Mouse (Mus musculus) midbrain, embryonic 12.5 days (tissue): ENCODE data around the gene Mx1. TPM values are rescaled to one million over a fixed set of nuclear protein-coding genes. Genes with fewer than 3 reads are reported as not detected.

Experiments used
- ATAC-seq: fragments of 200-750 bp; cut with Nextera tagmentation; 2 replicates; pipeline ENCODE4 v1.8.0; 2017; ENCODE audit warnings: low read depth, moderate TSS enrichment, moderate library complexity; ENCODE audit not compliant: low FRiP score
- H3K27ac ChIP-seq: fragments of 300-500 bp; sonication (generic); replicated peaks from 2 replicates; pipeline ENCODE4 v1.5.1; 2016; ENCODE audit warnings: mild to moderate bottlenecking
- H3K27me3 ChIP-seq: fragments of 300-500 bp; sonication (generic); 2 replicates; pipeline ENCODE4 v1.6.1; 2016; ENCODE audit warnings: mild to moderate bottlenecking
- H3K36me3 ChIP-seq: fragments of 300-500 bp; sonication (generic); 2 replicates; pipeline ENCODE4 v1.6.1; 2016
- H3K4me1 ChIP-seq: fragments of 300-500 bp; sonication (generic); 2 replicates; pipeline ENCODE4 v1.6.1; 2016
- H3K4me2 ChIP-seq: fragments of 300-500 bp; sonication (generic); replicated peaks from 2 replicates; pipeline ENCODE4 v1.6.1; 2016; ENCODE audit warnings: mild to moderate bottlenecking, moderate library complexity
- H3K4me3 ChIP-seq: fragments of 300-500 bp; sonication (generic); 2 replicates; pipeline ENCODE4 v1.5.1; 2016; ENCODE audit warnings: mild to moderate bottlenecking
- H3K9ac ChIP-seq: fragments of 300-500 bp; sonication (generic); replicated peaks from 2 replicates; pipeline ENCODE4 v1.6.1; 2016; ENCODE audit warnings: mild to moderate bottlenecking, moderate library complexity
- H3K9me3 ChIP-seq: fragments of 300-500 bp; sonication (generic); 2 replicates; pipeline ENCODE4 v1.6.1; 2016; ENCODE audit warnings: mild to moderate bottlenecking
- WGBS: fragments of 180-500 bp; shearing (Covaris S2); methylation state at CpG from one replicate; pipeline ENCODE4 v1.1.7; 2016; 5-methylcytosine and 5-hydroxymethylcytosine counted together
- polyA plus RNA-seq: library from polyadenylated mRNA; unstranded; fragments of >200 nt; fragmentation: Nextera tagmentation; extraction: Ambion mirVana; gene quantifications from 2 replicates; pipeline ENCODE4 v1.2.1, GENCODE M21; 2016

Mx1 gene
- polyA plus RNA-seq, 1 experiment from 2014 or later, result 0.28 TPM

DNA sequence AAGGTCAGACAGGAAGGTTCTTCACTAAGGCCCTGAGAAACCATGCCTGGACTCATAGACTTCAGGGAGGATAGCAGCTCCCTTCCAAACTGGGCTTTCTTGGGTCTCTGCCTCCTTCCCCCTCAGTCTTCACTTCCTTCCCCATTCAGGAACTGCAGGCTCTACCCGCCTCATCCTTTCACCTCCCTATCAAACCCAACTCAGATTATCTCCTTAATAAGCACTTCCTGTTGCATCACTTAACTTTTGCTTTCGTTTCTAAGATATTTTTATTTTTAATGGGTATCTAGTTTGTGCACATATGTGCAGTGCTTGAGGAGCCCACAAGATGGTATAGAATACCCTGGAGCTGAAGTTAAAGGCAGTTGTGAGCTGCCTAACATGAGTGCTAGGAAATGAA is 15.9 kb upstream of the Mx1 start:
- H3K4me3 ChIP-seq, result no peak overlapping the region
- no peaks in the 10 kb centered on the region for H3K36me3 ChIP-seq
- H3K4me1 ChIP-seq, result no peaks in the 10 kb centered on the region
- H3K27ac ChIP-seq, result no peak overlapping the region
- ATAC-seq, result no peak
- no peaks in the 10 kb centered on the region for H3K9me3 ChIP-seq
- no peak overlapping the region for H3K9ac ChIP-seq
- no peak overlapping the region for H3K4me2 ChIP-seq
- 71% methylated on average over 2 of the region's 2 CpGs for WGBS
- H3K27me3 ChIP-seq, result no peaks in the 10 kb centered on the region

DNA sequence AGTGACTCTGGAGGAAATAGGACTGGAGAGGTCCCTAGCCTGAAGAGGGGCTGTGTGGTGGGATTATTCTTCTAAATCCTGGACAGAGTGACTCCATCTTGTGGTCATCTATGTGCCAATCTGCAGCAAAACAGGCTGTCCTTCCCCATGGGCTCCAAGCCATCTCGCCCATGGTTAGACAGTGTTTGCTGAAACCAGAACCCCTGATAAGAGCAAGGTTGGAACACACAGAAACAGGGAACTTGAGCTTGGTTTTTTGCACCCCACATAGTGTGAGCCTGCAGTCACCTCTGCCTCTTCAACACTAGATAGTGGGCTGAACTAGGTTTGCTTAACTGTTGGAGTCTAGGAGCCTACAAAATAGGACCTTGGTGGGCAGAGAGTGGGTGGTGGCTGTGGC is 13.8 kb upstream of the Mx1 start:
- no peak for ATAC-seq
- no peak overlapping the region for H3K27ac ChIP-seq
- no peak overlapping the region for H3K4me2 ChIP-seq
- no peak overlapping the region for H3K4me3 ChIP-seq
- 94% methylated on average over 1 of the region's 1 CpGs for WGBS
- H3K4me1 ChIP-seq, result no peaks in the 10 kb centered on the region
- no peak overlapping the region for H3K9ac ChIP-seq
- H3K9me3 ChIP-seq, result no peaks in the 10 kb centered on the region
- H3K36me3 ChIP-seq, result no peaks in the 10 kb centered on the region
- H3K27me3 ChIP-seq, result no peaks in the 10 kb centered on the region

DNA sequence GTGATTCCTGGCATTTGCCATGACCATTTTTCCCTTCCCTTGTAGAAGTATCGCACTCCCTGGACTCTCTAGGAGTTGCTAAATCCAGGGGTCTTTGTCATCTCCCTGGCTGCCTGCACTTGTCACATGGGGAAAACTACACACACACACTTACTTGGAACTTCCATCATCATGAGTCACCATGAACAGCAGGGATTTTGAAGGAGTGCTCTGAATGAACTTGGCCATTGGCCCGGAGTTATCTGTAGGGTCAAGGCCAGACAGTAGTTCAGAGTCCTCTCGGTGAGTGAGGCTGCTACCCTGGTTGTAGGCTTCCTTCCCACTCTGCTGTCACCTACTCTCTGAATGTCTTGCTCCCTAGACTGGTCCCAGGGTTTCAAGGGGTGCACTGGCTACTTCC is 12.9 kb upstream of the Mx1 start:
- 94% methylated on average over 3 of the region's 3 CpGs for WGBS
- Histone ChIP-seq H3K27ac (no peak overlapping the region), H3K4me3 (no peak overlapping the region), H3K4me1 (no peaks in the 10 kb centered on the region), H3K4me2 (no peak overlapping the region), H3K9ac (no peak overlapping the region), H3K27me3 (no peaks in the 10 kb centered on the region), H3K9me3 (no peaks in the 10 kb centered on the region), H3K36me3 (no peaks in the 10 kb centered on the region)
- no peak for ATAC-seq

DNA sequence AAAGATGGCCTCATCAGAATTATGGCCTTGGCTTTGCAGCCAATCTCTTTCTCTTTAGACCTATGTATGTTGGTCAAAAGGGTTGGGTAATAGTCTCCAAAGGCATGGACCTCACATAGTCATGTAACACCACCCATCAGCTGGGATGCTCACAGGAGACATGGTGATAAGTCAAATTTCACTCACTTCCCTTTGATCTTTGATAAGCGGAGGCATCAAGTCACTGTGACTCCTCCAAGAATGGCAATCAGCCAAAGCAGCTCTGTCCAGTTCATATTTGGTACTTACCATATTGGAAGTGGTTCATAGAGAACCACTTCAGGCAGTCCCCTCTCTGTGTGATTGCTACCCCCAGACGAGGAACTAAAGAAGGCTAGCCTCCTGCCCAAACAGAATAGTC is 12.0 kb upstream of the Mx1 start:
- Histone ChIP-seq H3K9ac (no peak overlapping the region), H3K27ac (no peak overlapping the region), H3K4me2 (no peak overlapping the region), H3K4me1 (no peaks in the 10 kb centered on the region), H3K27me3 (no peaks in the 10 kb centered on the region), H3K36me3 (no peaks in the 10 kb centered on the region), H3K9me3 (no peaks in the 10 kb centered on the region), H3K4me3 (no peak overlapping the region)
- no peak for ATAC-seq
- 76% methylated on average over 2 of the region's 2 CpGs for WGBS

DNA sequence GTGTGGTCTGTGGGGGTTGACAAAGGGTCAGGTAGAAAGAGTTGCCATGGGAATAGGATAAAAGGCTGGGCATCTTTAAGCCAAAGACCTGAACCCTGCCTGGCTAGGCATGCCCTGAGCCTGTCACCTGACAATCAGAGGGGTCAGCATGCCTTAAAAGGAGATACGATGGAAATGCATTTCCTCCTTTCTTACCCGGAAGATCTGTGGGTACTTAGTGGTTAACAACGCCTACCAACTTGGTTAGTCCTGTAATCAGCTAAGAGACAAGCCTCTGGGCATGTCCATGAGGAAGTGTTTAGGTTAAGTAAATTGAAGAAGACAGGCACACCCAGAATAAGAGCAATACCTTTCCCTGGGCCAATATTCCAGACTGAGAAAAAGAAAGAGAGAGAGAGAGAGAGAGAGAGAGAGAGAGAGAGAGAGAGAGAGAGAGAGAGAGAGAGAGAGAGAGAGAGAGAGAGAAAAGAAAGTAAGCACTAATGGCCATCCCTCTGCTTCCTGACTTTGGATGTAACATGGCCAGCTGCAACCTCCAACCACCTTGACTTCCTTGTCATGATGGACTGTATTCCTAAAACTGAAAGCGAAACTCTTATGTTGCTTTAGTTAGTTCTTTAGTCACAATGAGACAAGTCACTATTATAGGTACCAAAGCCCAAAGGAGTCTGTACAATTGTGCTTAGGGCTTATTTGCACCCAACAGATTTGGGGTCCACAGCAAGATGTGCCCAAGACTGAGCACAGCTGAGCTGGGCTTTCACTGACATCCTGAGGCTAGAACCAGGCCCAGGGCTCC is 5.5 kb upstream of the Mx1 start:
- Histone ChIP-seq H3K4me3 (no peak overlapping the region), H3K36me3 (no peaks in the 10 kb centered on the region), H3K9me3 (no peaks in the 10 kb centered on the region), H3K4me2 (no peak overlapping the region), H3K27ac (no peak overlapping the region), H3K27me3 (no peaks in the 10 kb centered on the region), H3K4me1 (no peaks in the 10 kb centered on the region), H3K9ac (no peak overlapping the region)
- 79% methylated on average over 4 of the region's 4 CpGs for WGBS
- ATAC-seq, result no peak

DNA sequence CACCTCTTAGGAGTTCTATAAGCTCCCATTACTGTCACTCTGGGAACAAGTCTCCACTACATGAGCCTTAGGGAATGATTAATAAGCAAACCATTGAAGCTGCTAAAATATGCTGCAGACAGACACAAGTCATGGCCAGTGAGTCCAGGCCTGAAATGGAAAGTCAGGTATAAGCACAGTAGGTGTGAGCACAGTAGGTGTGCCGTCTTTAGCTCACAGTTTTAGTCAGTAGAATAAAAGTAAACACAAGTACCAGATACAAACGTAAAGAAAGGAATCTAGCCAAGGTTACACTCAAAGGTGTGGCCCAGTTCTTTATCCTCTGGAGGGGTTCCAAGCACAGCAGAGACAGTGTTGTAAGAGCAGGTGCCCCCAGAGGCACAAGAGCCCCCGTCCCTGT is 4.8 kb upstream of the Mx1 start:
- WGBS, result 80% methylated on average over 3 of the region's 3 CpGs
- H3K4me2 ChIP-seq, result no peak overlapping the region
- no peak overlapping the region for H3K9ac ChIP-seq
- no peaks in the 10 kb centered on the region for H3K27me3 ChIP-seq
- H3K36me3 ChIP-seq, result no peaks in the 10 kb centered on the region
- peaks cover 5% of the 10 kb centered on the region; the same call in 1 of the 2 replicates for H3K4me1 ChIP-seq
- H3K9me3 ChIP-seq, result no peaks in the 10 kb centered on the region
- H3K27ac ChIP-seq, result no peak overlapping the region
- no peak overlapping the region for H3K4me3 ChIP-seq
- no peak for ATAC-seq

DNA sequence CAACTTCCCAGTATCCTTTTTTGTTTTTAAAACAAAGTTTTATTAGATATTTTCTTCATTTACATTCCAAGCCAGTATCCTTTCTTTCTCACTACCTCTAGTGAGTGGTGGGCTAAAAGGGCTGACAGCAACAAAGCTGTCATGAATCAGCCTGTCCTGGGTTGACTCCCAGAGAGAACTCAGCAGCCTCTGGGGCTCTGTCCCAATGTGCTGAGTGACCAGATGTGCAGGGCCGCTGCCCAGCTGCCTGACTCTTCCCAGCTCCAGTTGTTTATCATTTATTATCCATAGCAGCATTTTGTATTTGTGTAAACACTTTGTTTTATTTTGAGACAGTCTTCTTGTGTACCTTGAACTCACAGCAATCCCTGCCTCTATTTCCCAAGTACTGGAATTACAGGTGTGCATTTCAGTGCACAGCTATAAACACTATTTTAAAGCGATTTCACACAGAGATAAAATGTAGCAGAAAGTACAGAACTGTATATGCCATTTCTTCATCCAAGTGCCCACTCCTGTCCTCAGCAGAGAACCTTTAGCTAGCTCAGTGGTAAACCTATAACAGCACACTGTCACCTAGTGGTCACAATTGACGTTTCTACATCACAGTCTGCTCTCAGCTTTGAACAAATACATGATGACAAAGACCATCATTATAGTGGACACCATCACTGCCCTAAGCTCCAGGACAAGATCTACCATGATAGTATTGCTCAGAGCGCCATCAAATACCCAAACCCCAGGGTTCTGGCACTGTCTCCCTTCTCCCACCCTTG is 3.7 kb upstream of the Mx1 start:
- ATAC-seq, result no peak

DNA sequence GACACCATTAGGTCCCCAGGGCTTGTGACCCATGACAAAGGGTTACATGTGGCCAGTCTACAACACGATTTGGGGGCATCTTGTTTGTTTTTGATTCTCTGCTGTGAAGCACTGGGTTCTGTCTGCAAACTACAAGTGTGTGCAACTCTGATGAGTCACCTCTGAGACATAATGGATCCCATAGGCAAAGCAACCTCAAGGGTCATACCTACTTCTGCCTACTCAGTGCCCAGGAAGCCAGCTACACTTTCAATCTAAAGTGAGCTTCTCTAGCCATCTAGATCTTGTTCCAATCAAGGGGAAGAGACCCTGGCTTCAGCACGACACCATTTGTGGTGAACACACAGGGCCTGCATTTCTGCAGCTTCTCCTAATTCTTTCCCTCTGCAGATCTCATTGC is 1.4 kb downstream of the Mx1 start:
- Histone ChIP-seq H3K4me1 (peaks cover 5% of the 10 kb centered on the region; the same call in 1 of the 2 replicates), H3K9me3 (no peaks in the 10 kb centered on the region), H3K9ac (no peak overlapping the region), H3K27ac (no peak overlapping the region), H3K4me2 (no peak overlapping the region), H3K36me3 (no peaks in the 10 kb centered on the region), H3K4me3 (no peak overlapping the region), H3K27me3 (no peaks in the 10 kb centered on the region)
- no peak for ATAC-seq
- 85% methylated on average over 2 of the region's 2 CpGs for WGBS

More for the DNA sequence above, 3.7 kb upstream of the Mx1 start:
- no peak overlapping the region for H3K4me3 ChIP-seq
- H3K4me1 ChIP-seq, result peaks cover 5% of the 10 kb centered on the region; the same call in 1 of the 2 replicates
- H3K9ac ChIP-seq, result no peak overlapping the region
- H3K27ac ChIP-seq, result no peak overlapping the region
- H3K36me3 ChIP-seq, result no peaks in the 10 kb centered on the region
- no peaks in the 10 kb centered on the region for H3K27me3 ChIP-seq
- H3K9me3 ChIP-seq, result no peaks in the 10 kb centered on the region
- WGBS, result 54% methylated on average over 4 of the region's 4 CpGs
- H3K4me2 ChIP-seq, result no peak overlapping the region

DNA sequence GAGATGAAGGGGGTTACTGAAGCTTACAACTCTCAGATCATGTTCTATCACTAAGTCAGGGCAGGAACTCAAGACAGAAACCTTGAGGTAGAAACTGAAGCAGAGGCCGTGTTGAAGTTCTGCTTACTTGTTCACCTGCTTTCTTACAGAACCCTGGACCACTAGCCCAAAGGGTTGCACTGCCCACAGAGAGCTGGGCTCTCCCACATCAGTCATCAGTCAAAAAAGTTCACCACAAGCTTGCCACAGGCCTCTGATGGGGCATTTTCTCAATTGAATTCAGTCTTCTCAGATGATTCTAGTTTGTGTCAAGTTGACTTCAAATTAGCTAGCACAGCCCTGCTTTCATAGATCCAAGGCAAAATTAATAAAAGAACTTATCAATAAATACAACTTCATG is 2.9 kb downstream of the Mx1 start:
- H3K4me2 ChIP-seq, result no peak overlapping the region
- WGBS, result 89% methylated on average over 1 of the region's 1 CpGs
- H3K36me3 ChIP-seq, result no peaks in the 10 kb centered on the region
- H3K9ac ChIP-seq, result no peak overlapping the region
- no peak for ATAC-seq
- peaks cover 5% of the 10 kb centered on the region; the same call in 1 of the 2 replicates for H3K4me1 ChIP-seq
- H3K9me3 ChIP-seq, result no peaks in the 10 kb centered on the region
- H3K27me3 ChIP-seq, result no peaks in the 10 kb centered on the region
- no peak overlapping the region for H3K4me3 ChIP-seq
- no peak overlapping the region for H3K27ac ChIP-seq

DNA sequence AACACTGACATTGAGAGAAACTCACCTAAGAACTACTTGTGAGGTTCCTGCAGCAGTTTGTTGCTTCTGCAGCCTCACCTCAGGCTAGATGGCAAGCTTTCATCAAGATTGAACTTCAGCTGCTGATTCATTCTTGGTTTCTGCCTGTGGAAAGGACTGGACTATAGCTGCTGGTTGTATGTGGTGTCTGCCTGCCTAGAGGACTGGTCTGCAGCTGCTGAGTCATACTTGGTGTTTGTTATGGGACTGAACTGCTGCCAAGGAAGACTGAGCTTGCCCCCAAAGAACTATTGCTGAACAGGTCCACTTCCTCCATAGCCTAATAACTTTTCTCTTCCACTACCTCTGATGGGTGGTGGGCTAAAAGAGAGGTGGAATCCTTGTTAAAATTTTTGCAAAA is 15.3 kb downstream of the Mx1 start:
- no peak for ATAC-seq
- Histone ChIP-seq H3K4me2 (no peak overlapping the region), H3K4me3 (no peak overlapping the region), H3K9ac (no peak overlapping the region), H3K4me1 (no peaks in the 10 kb centered on the region), H3K27ac (no peak overlapping the region), H3K9me3 (no peaks in the 10 kb centered on the region), H3K36me3 (no peaks in the 10 kb centered on the region), H3K27me3 (no peaks in the 10 kb centered on the region)

DNA sequence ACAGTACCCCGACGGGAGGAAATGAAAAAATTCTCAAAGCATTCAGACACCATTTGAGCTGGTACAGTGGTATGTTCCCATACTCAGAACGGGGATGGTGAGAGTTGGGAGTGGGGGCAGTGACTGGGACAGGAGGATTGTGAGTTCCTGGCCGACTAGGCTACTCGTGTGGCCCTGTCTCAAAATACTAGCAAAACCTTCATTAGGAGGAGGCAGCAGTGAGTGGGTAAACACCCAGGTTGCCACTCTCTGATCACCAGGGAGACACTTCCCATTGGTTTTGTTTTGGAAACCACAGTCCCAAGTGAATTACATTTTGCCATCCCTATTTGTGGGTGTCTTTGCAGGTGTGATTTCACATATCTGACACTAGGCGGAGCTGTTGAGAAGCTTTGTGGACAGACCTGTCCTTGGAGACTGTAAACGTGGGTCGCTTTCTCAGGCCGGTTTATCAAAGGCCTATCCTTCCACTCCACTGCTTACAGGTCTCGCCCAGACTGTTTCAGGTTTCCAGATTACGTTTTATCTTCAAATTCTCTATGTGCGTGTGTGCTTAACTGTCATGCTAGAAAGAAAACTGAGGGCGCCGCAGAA is 18.9 kb downstream of the Mx1 start:
- Histone ChIP-seq H3K4me3 (no peak overlapping the region), H3K36me3 (no peaks in the 10 kb centered on the region), H3K27ac (no peak overlapping the region), H3K4me1 (no peaks in the 10 kb centered on the region), H3K4me2 (no peak overlapping the region), H3K9ac (no peak overlapping the region), H3K9me3 (no peaks in the 10 kb centered on the region), H3K27me3 (no peaks in the 10 kb centered on the region)
- ATAC-seq, result no peak
- 55% methylated on average over 14 of the region's 14 CpGs for WGBS

DNA sequence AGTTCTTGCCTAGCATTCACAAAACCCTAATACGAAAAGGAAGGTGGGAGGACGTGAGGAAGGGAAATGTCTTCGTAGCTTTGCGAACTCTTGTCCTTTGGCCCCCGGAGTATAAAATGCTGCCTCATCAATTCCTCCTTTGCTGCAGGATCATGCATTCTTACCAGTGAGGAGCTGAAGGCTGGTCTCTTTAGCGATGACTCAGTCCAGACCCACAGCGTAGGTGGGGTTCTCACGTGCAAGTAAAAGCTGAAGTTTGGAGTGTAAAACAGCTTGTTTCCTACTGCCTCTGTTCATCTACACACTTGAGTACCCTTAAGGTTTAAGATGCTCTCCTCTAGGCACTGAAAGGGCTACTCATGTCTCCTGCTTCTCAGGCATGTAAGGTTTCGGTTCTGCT is 20.7 kb downstream of the Mx1 start:
- H3K27me3 ChIP-seq, result no peaks in the 10 kb centered on the region
- no peak overlapping the region for H3K4me2 ChIP-seq
- no peak overlapping the region for H3K9ac ChIP-seq
- H3K4me3 ChIP-seq, result no peak overlapping the region
- H3K27ac ChIP-seq, result no peak overlapping the region
- no peak for ATAC-seq
- H3K9me3 ChIP-seq, result no peaks in the 10 kb centered on the region
- 89% methylated on average over 9 of the region's 9 CpGs for WGBS
- H3K36me3 ChIP-seq, result no peaks in the 10 kb centered on the region
- no peaks in the 10 kb centered on the region for H3K4me1 ChIP-seq
